Mouse (Mus musculus): Measurements from ENCODE around the gene Dr1. TPM values are rescaled to one million over a fixed set of nuclear protein-coding genes. Genes with fewer than 3 reads are reported as not detected.

Gene Dr1
- 193 TPM for polyA plus RNA-seq (2014; fragmentation: Illumina TruSeq; extraction: RNeasy Lipid Tissue Mini Kit (QIAGEN cat#74804))

GRCm38 (mm10) chr5:108268127-108269062 is at the start of gene Dr1:
Gene Dr1 (plus strand): TSS chr5:108268897.

GRCm38 (mm10) chr5:108312224-108313064 is 43.7 kb downstream of the Dr1 start, which contains the start of gene Pigg:
Gene Pigg (plus strand): TSS chr5:108312609.

Other genes starting within 250 kb of the Dr1 start
- 109 TPM for gene Mtf2, start 203.2 kb upstream of the Dr1 start, polyA plus RNA-seq (2014; fragmentation: Illumina TruSeq; extraction: RNeasy Lipid Tissue Mini Kit (QIAGEN cat#74804))
- gene Tmed5, start 136.3 kb upstream of the Dr1 start, polyA plus RNA-seq (2014; fragmentation: Illumina TruSeq; extraction: RNeasy Lipid Tissue Mini Kit (QIAGEN cat#74804)): 152 TPM
- gene Ccdc18, start 136.0 kb upstream of the Dr1 start, polyA plus RNA-seq (2014; fragmentation: Illumina TruSeq; extraction: RNeasy Lipid Tissue Mini Kit (QIAGEN cat#74804)): 9.2 TPM
- gene Pigg, start 43.7 kb downstream of the Dr1 start, polyA plus RNA-seq (2014; fragmentation: Illumina TruSeq; extraction: RNeasy Lipid Tissue Mini Kit (QIAGEN cat#74804)): 17.5 TPM
- gene Gm42517, start 99.0 kb downstream of the Dr1 start, polyA plus RNA-seq (2014; fragmentation: Illumina TruSeq; extraction: RNeasy Lipid Tissue Mini Kit (QIAGEN cat#74804)): not detected
- gene Pde6b, start 119.5 kb downstream of the Dr1 start, polyA plus RNA-seq (2014; fragmentation: Illumina TruSeq; extraction: RNeasy Lipid Tissue Mini Kit (QIAGEN cat#74804)): 0.26 TPM
- gene Atp5k, start 165.6 kb downstream of the Dr1 start, polyA plus RNA-seq (2014; fragmentation: Illumina TruSeq; extraction: RNeasy Lipid Tissue Mini Kit (QIAGEN cat#74804)): 38.4 TPM
- gene Mfsd7a, start 180.0 kb downstream of the Dr1 start, polyA plus RNA-seq (2014; fragmentation: Illumina TruSeq; extraction: RNeasy Lipid Tissue Mini Kit (QIAGEN cat#74804)): 0.57 TPM
- 49.1 TPM for gene Pcgf3, start 192.3 kb downstream of the Dr1 start, polyA plus RNA-seq (2014; fragmentation: Illumina TruSeq; extraction: RNeasy Lipid Tissue Mini Kit (QIAGEN cat#74804))